Comparison of ENCODE assay signal across 20 mouse cellular contexts in genomic region chr15:79798591-79798990, GRCm38 (mm10). TPM values are rescaled to one million over a fixed set of nuclear protein-coding genes. Genes with fewer than 3 reads are reported as not detected.
DNase-seq lines count a peak whose midpoint lies in the region; ATAC-seq and TF ChIP-seq lines count a peak whose summit lies in the region.
"Had no signal": no experiment of that assay in that cellular context is flagged by ENCODE, and none has a peak within 500 bp of the region (broad histone marks: within the 10 kb centered on the region; RNA-seq: fewer than 3 reads in every experiment).

No protein-coding gene starts in this region.

- no peak for TF ChIP-seq POLR2A in myocyte (IDR thresholded peaks at IDR 0.05; ENCODE audit: insufficient read length, low read depth)

- H3K79me2 ChIP-seq in myocyte (ENCODE audit: control insufficient read depth, insufficient read depth), result no peaks in the 10 kb centered on the region

- H3K4me1 ChIP-seq in forebrain, embryonic 13.5 days, result peaks cover 13% of the 10 kb centered on the region

- H3K9ac ChIP-seq in forebrain, embryonic 13.5 days, result no peak overlapping the region
- H3K9ac ChIP-seq: hindbrain, embryonic 13.5 days had no signal

- no peak overlapping the region for H3ac ChIP-seq in myocyte (ENCODE audit: control insufficient read depth, insufficient read length)

- ATAC-seq in frontal cortex, adult (ENCODE audit: low TSS enrichment), result peak; percentile 32; the same call in 1 of the 2 replicates
- ATAC-seq in forebrain, embryonic 13.5 days, result no peak
- ATAC-seq: forebrain, embryonic 14.5 days; hindbrain, postnatal 0 days had no signal

- WGBS in forebrain, embryonic 13.5 days, result 92% methylated on average over 10 of the region's 10 CpGs

- no peaks in the 10 kb centered on the region for H3K36me3 ChIP-seq in myocyte (ENCODE audit: control insufficient read depth, insufficient read depth)
- no peaks in the 10 kb centered on the region for H3K36me3 ChIP-seq in forebrain, embryonic 13.5 days (ENCODE audit: poor library complexity, severe bottlenecking)
- H3K36me3 ChIP-seq: embryonic facial prominence, embryonic 10.5 days; G1E; heart, embryonic 10.5 days had no signal

- peak overlapping the region; percentile 34 for H3K4me2 ChIP-seq in myocyte (ENCODE audit: low read depth)
- no peak overlapping the region for H3K4me2 ChIP-seq in forebrain, embryonic 13.5 days
- H3K4me2 ChIP-seq: hindbrain, embryonic 13.5 days had no signal

- DNase-seq in frontal cortex, postnatal 25 days (ENCODE audit: low spot score in 2 of 2), result no peak
- DNase-seq in right cerebral cortex, adult 18-20 months, result peak; percentile 84
- no peak for DNase-seq in right cerebral cortex, postnatal 14 days
- DNase-seq: adrenal gland, adult 8-10 months; adrenal gland, postnatal 36 days; gastrocnemius, postnatal 10 days; heart, adult 18-20 months; heart, postnatal 10 days had no signal

- H3K27me3 ChIP-seq in myocyte (ENCODE audit: control insufficient read depth, insufficient read depth, insufficient read length), result no peaks in the 10 kb centered on the region
- H3K27me3 ChIP-seq in forebrain, embryonic 13.5 days, result peaks cover 22% of the 10 kb centered on the region

- no peak overlapping the region for H3K4me3 ChIP-seq in myocyte
- H3K4me3 ChIP-seq in forebrain, embryonic 13.5 days, result no peak overlapping the region
- H3K4me3 ChIP-seq: embryonic facial prominence, embryonic 10.5 days; heart, embryonic 10.5 days; hindbrain, embryonic 13.5 days had no signal

- no peak overlapping the region for H3K27ac ChIP-seq in forebrain, embryonic 13.5 days
- H3K27ac ChIP-seq: embryonic facial prominence, embryonic 10.5 days; heart, embryonic 10.5 days; hindbrain, embryonic 13.5 days; hindbrain, postnatal 0 days had no signal

- no peaks in the 10 kb centered on the region for H3K9me3 ChIP-seq in forebrain, embryonic 13.5 days (replicated peaks)
- H3K9me3 ChIP-seq: embryonic facial prominence, embryonic 10.5 days; heart, embryonic 10.5 days; hindbrain, embryonic 13.5 days had no signal

TF ChIP-seq in myocyte, 11 proteins besides CTCF, POLR2A, EP300 and RAD21:
- TF ChIP-seq MYOG (IDR thresholded peaks at IDR 0.05; ENCODE audit: control insufficient read depth in 1 of 3, insufficient read depth in 1 of 3, insufficient read length in 2 of 3, low read depth in 2 of 3) (peak in 1 of 3 experiments; percentile 14), REST (IDR thresholded peaks at IDR 0.05; ENCODE audit: insufficient read depth, insufficient read length) (no peak)

RNA-seq across cellular contexts. Expression of gene Nptxr, which starts 6.0 kb away (rescaled TPM):
- 14.3 TPM for polyA plus RNA-seq in myocyte (2012; fragmentation: generic; extraction: Trizol)
- 7.9 and 8.3 TPM in 2 replicates for polyA plus RNA-seq in forebrain, embryonic 13.5 days (2015; fragmentation: Nextera tagmentation; extraction: Ambion mirVana)

RNA-seq across cellular contexts. Expression of gene Dnal4, which starts 20.9 kb away (rescaled TPM):
- 66.8 TPM for polyA plus RNA-seq in myocyte (2012; fragmentation: generic; extraction: Trizol)
- polyA plus RNA-seq in forebrain, embryonic 13.5 days (2015; fragmentation: Nextera tagmentation; extraction: Ambion mirVana), result 90.6 and 94.0 TPM in 2 replicates

RNA-seq across cellular contexts. Expression of gene Npcd, which starts 35.4 kb away (rescaled TPM):
- polyA plus RNA-seq in myocyte (2012; fragmentation: generic; extraction: Trizol), result 3.2 TPM
- not detected in 2 replicates for polyA plus RNA-seq in forebrain, embryonic 13.5 days (2015; fragmentation: Nextera tagmentation; extraction: Ambion mirVana)
- polyA plus RNA-seq: embryonic facial prominence, embryonic 10.5 days; embryonic facial prominence, embryonic 14.5 days; forebrain, embryonic 14.5 days; G1E; heart, embryonic 10.5 days; heart, embryonic 14.5 days; intestine, embryonic 14.5 days had no signal

RNA-seq across cellular contexts. Expression of gene Cbx6, which starts 35.9 kb away (rescaled TPM):
- polyA plus RNA-seq in myocyte (2012; fragmentation: generic; extraction: Trizol), result 26.1 TPM
- 39.0 and 43.8 TPM in 2 replicates for polyA plus RNA-seq in forebrain, embryonic 13.5 days (2015; fragmentation: Nextera tagmentation; extraction: Ambion mirVana)

RNA-seq across cellular contexts. Expression of gene Sun2, which starts 56.3 kb away (rescaled TPM):
- polyA plus RNA-seq in myocyte (2012; fragmentation: generic; extraction: Trizol), result 78.0 TPM
- polyA plus RNA-seq in forebrain, embryonic 13.5 days (2015; fragmentation: Nextera tagmentation; extraction: Ambion mirVana), result 8.1 and 8.4 TPM in 2 replicates
